Mouse (Mus musculus): ENCODE results near the gene Aff3. TPM values are rescaled to one million over a fixed set of nuclear protein-coding genes. Genes with fewer than 3 reads are reported as not detected.
A peak's percentile ranks its signal among the peaks of the same experiment; 100 is the strongest.

The Aff3 gene
- polyA plus RNA-seq, 1 experiment from 2014 or later, result 13.8 TPM

- Histone ChIP-seq H3K9ac (ENCODE audit: low read depth, low read length) (0 out of 2 replicates have a peak overlapping the region, but pooled peaks have one; percentile 45), H3K4me3 (ENCODE audit: low read depth, low read length) (0 out of 2 replicates have a peak overlapping the region, but pooled peaks have one; percentile 10), H3K27ac (replicated peaks; ENCODE audit: low read depth, low read length) (no peak overlapping the region; the same call in 1 of the 2 replicates), H3K4me1 (ENCODE audit: control insufficient read depth, insufficient read depth, low read length) (peaks cover 6% of the 10 kb centered on the region; the same call in 1 of the 2 replicates), H3K4me2 (ENCODE audit: low read depth, low read length) (peak overlapping the region; percentile 38), H3K27me3 (replicated peaks; ENCODE audit: control insufficient read depth, insufficient read depth, low read length) (no peaks in the 10 kb centered on the region), H3K36me3 (ENCODE audit: control insufficient read depth, insufficient read depth, low read length) (no peaks in the 10 kb centered on the region), H3K9me3 (ENCODE audit: control insufficient read depth, low read length) (no peaks in the 10 kb centered on the region)
- ATAC-seq (ENCODE audit: low read depth) (no peak), DNase-seq (ENCODE audit: low spot score) (no peak)
- 69% methylated on average over 27 of the region's 31 CpGs for WGBS
Measured at GRCm38 (mm10) chr1:38217912-38218795, 446.6 kb downstream of the Aff3 start.

GRCm38 (mm10) chr1:38217098-38217497 is 447.7 kb downstream of the Aff3 start:
- no peak overlapping the region for H3K27ac ChIP-seq (replicated peaks; ENCODE audit: low read depth, low read length)
- 64% methylated on average over 5 of the region's 5 CpGs for WGBS

GRCm38 (mm10) chr1:38213377-38213776 is 451.4 kb downstream of the Aff3 start:
- no peak for ATAC-seq (ENCODE audit: low read depth)
- WGBS, result 34% methylated on average over 3 of the region's 3 CpGs
- peak; percentile 39 for DNase-seq (ENCODE audit: low spot score)

More at GRCm38 (mm10) chr1:38217098-38217497, 447.7 kb downstream of the Aff3 start:
- Histone ChIP-seq H3K4me2 (ENCODE audit: low read depth, low read length) (no peak overlapping the region), H3K36me3 (ENCODE audit: control insufficient read depth, insufficient read depth, low read length) (no peaks in the 10 kb centered on the region), H3K4me1 (ENCODE audit: control insufficient read depth, insufficient read depth, low read length) (peaks cover 12% of the 10 kb centered on the region; the same call in 1 of the 2 replicates), H3K27me3 (replicated peaks; ENCODE audit: control insufficient read depth, insufficient read depth, low read length) (no peaks in the 10 kb centered on the region), H3K4me3 (ENCODE audit: low read depth, low read length) (no peak overlapping the region), H3K9me3 (ENCODE audit: control insufficient read depth, low read length) (no peaks in the 10 kb centered on the region), H3K9ac (ENCODE audit: low read depth, low read length) (no peak overlapping the region)
- ATAC-seq (ENCODE audit: low read depth), result no peak
- no peak for DNase-seq (ENCODE audit: low spot score)

GRCm38 (mm10) chr1:38212386-38212785 is 452.4 kb downstream of the Aff3 start:
- no peak for ATAC-seq (ENCODE audit: low read depth)
- peaks cover 15% of the 10 kb centered on the region for H3K36me3 ChIP-seq (ENCODE audit: control insufficient read depth, insufficient read depth, low read length)
- H3K4me3 ChIP-seq (ENCODE audit: low read depth, low read length), result no peak overlapping the region
- no peaks in the 10 kb centered on the region for H3K9me3 ChIP-seq (ENCODE audit: control insufficient read depth, low read length)
- no peaks in the 10 kb centered on the region for H3K27me3 ChIP-seq (replicated peaks; ENCODE audit: control insufficient read depth, insufficient read depth, low read length)
- H3K27ac ChIP-seq (replicated peaks; ENCODE audit: low read depth, low read length), result no peak overlapping the region
- H3K9ac ChIP-seq (ENCODE audit: low read depth, low read length), result no peak overlapping the region
- no peak for DNase-seq (ENCODE audit: low spot score)
- WGBS, result 57% methylated on average over 5 of the region's 5 CpGs
- H3K4me2 ChIP-seq (ENCODE audit: low read depth, low read length), result no peak overlapping the region
- peaks cover 12% of the 10 kb centered on the region; the same call in 1 of the 2 replicates for H3K4me1 ChIP-seq (ENCODE audit: control insufficient read depth, insufficient read depth, low read length)

More at GRCm38 (mm10) chr1:38213377-38213776, 451.4 kb downstream of the Aff3 start:
- Histone ChIP-seq H3K4me3 (ENCODE audit: low read depth, low read length) (no peak overlapping the region), H3K9ac (ENCODE audit: low read depth, low read length) (no peak overlapping the region), H3K27ac (replicated peaks; ENCODE audit: low read depth, low read length) (no peak overlapping the region), H3K4me2 (ENCODE audit: low read depth, low read length) (no peak overlapping the region), H3K27me3 (replicated peaks; ENCODE audit: control insufficient read depth, insufficient read depth, low read length) (no peaks in the 10 kb centered on the region), H3K4me1 (ENCODE audit: control insufficient read depth, insufficient read depth, low read length) (peaks cover 12% of the 10 kb centered on the region; the same call in 1 of the 2 replicates), H3K9me3 (ENCODE audit: control insufficient read depth, low read length) (no peaks in the 10 kb centered on the region), H3K36me3 (ENCODE audit: control insufficient read depth, insufficient read depth, low read length) (peaks cover 15% of the 10 kb centered on the region)

GRCm38 (mm10) chr1:38202475-38203183 is 462.1 kb downstream of the Aff3 start:
- Histone ChIP-seq H3K4me3 (ENCODE audit: low read depth, low read length) (no peak overlapping the region), H3K27me3 (replicated peaks; ENCODE audit: control insufficient read depth, insufficient read depth, low read length) (no peaks in the 10 kb centered on the region), H3K27ac (replicated peaks; ENCODE audit: low read depth, low read length) (no peak overlapping the region), H3K36me3 (ENCODE audit: control insufficient read depth, insufficient read depth, low read length) (peaks cover 38% of the 10 kb centered on the region; the same call in 1 of the 2 replicates), H3K9ac (ENCODE audit: low read depth, low read length) (no peak overlapping the region), H3K4me2 (ENCODE audit: low read depth, low read length) (no peak overlapping the region), H3K9me3 (ENCODE audit: control insufficient read depth, low read length) (no peaks in the 10 kb centered on the region), H3K4me1 (ENCODE audit: control insufficient read depth, insufficient read depth, low read length) (no peaks in the 10 kb centered on the region)
- ATAC-seq (ENCODE audit: low read depth) (no peak), DNase-seq (ENCODE audit: low spot score) (peak; percentile 47)
- 70% methylated on average over 10 of the region's 10 CpGs for WGBS

- Histone ChIP-seq H3K9ac (ENCODE audit: low read depth, low read length) (no peak overlapping the region), H3K9me3 (ENCODE audit: control insufficient read depth, low read length) (no peaks in the 10 kb centered on the region), H3K4me3 (ENCODE audit: low read depth, low read length) (no peak overlapping the region), H3K36me3 (ENCODE audit: control insufficient read depth, insufficient read depth, low read length) (peaks cover 43% of the 10 kb centered on the region; the same call in 1 of the 2 replicates), H3K27me3 (replicated peaks; ENCODE audit: control insufficient read depth, insufficient read depth, low read length) (no peaks in the 10 kb centered on the region), H3K4me2 (ENCODE audit: low read depth, low read length) (no peak overlapping the region), H3K27ac (replicated peaks; ENCODE audit: low read depth, low read length) (no peak overlapping the region), H3K4me1 (ENCODE audit: control insufficient read depth, insufficient read depth, low read length) (no peaks in the 10 kb centered on the region)
- no peak for ATAC-seq (ENCODE audit: low read depth)
- WGBS, result 76% methylated on average over 3 of the region's 3 CpGs
- no peak for DNase-seq (ENCODE audit: low spot score)
Measured at GRCm38 (mm10) chr1:38201796-38202195, 463.0 kb downstream of the Aff3 start.

- Histone ChIP-seq H3K4me2 (ENCODE audit: low read depth, low read length) (no peak overlapping the region), H3K27me3 (replicated peaks; ENCODE audit: control insufficient read depth, insufficient read depth, low read length) (no peaks in the 10 kb centered on the region), H3K4me3 (ENCODE audit: low read depth, low read length) (no peak overlapping the region), H3K36me3 (ENCODE audit: control insufficient read depth, insufficient read depth, low read length) (peaks cover 44% of the 10 kb centered on the region; the same call in 1 of the 2 replicates), H3K9ac (ENCODE audit: low read depth, low read length) (no peak overlapping the region), H3K4me1 (ENCODE audit: control insufficient read depth, insufficient read depth, low read length) (no peaks in the 10 kb centered on the region), H3K9me3 (ENCODE audit: control insufficient read depth, low read length) (no peaks in the 10 kb centered on the region), H3K27ac (replicated peaks; ENCODE audit: low read depth, low read length) (no peak overlapping the region)
- ATAC-seq (ENCODE audit: low read depth) (no peak), DNase-seq (ENCODE audit: low spot score) (no peak)
- 70% methylated on average over 17 of the region's 17 CpGs for WGBS
Measured at GRCm38 (mm10) chr1:38199669-38200635, 464.8 kb downstream of the Aff3 start.

Measured in embryonic facial prominence, embryonic 14.5 days (tissue).